Mouse (Mus musculus): ENCODE data around the gene Srgap3.

DNA sequence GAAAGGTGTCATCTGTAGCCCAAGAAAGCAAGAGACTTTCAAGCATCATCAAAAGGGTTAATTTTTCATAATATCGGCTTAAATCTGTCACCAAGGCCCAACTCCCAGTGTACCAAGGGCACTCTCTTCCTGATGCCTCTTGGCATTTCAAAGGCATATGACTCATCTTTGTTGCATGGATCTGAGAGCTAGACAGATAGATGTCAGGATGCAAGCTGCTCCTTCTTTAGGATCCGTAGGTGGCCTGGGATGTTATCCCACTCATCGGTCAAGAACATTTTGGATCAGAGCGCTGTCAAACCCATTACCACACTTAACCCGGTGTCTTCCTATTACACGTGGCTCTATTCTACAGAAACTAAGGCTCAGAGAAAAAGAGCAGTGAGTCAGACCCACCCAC is 192.1 kb downstream of the Srgap3 start:
- TF ChIP-seq CTCF (IDR thresholded peaks at IDR 0.05; ENCODE audit: insufficient read depth, low read length) (no peak), POLR2A (IDR thresholded peaks at IDR 0.05; ENCODE audit: borderline replicate concordance, extremely low read depth, low read depth, low read length) (no peak)
